8 mouse cellular contexts compared by ENCODE assay signal in the genomic region with DNA sequence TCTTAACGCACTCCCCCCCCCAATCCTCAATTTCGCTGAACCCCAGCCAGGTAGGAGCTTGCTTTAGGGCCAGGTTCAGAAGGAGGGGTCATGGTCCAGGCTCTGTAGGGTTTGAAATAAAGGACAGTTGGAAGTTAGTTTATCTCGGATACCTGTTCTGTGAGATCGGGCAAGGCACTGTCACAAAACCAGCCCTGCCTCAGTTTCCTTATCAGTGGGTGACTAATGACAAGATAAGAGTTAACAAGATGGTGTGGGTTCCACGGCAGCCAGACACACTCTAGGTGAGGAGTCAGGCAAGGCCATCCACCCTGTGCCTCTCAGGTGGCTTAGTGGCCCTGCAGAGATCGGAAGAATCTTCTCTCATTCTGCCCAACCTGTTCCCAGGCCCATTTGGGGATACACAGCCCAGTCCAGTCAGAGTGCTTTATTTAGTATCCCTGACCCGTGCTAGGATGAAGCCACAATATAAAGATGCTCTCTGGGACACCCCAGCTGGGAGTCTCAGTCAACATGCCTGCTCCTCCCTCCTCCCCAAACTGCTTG. TPM values are rescaled to one million over a fixed set of nuclear protein-coding genes. Genes with fewer than 3 reads are reported as not detected.
DNase-seq lines count a peak whose midpoint lies in the region; ATAC-seq and TF ChIP-seq lines count a peak whose summit lies in the region.

No protein-coding gene starts in this region.

- no peak for TF ChIP-seq CTCF in spleen, adult 2 months (IDR thresholded peaks at IDR 0.05; ENCODE audit: extremely low read depth, insufficient read depth, insufficient read length, insufficient replicate concordance)
- TF ChIP-seq CTCF in stomach, postnatal 0 days (IDR thresholded peaks at IDR 0.05; ENCODE audit: low read depth), result no peak

- peak overlapping the region; percentile 88; the same call in 1 of the 2 replicates for H3K4me3 ChIP-seq in spleen, adult 2 months (ENCODE audit: extremely low read depth, insufficient read depth, insufficient read length)
- peak overlapping the region; percentile 94 for H3K4me3 ChIP-seq in heart, embryonic 15.5 days
- H3K4me3 ChIP-seq in liver, embryonic 12.5 days, result peak overlapping the region; percentile 90
- peak overlapping the region; percentile 82; the same call in 1 of the 2 replicates for H3K4me3 ChIP-seq in stomach, postnatal 0 days (ENCODE audit: low read depth, low read length)

- H3K4me2 ChIP-seq in heart, embryonic 15.5 days, result peak overlapping the region; percentile 92
- peak overlapping the region; percentile 97 for H3K4me2 ChIP-seq in liver, embryonic 12.5 days
- peak overlapping the region; percentile 98 for H3K4me2 ChIP-seq in stomach, postnatal 0 days (replicated peaks; ENCODE audit: low read depth)

- H3K9me3 ChIP-seq in heart, embryonic 15.5 days (replicated peaks), result no peaks in the 10 kb centered on the region
- no peaks in the 10 kb centered on the region for H3K9me3 ChIP-seq in liver, embryonic 12.5 days (replicated peaks)
- no peaks in the 10 kb centered on the region for H3K9me3 ChIP-seq in stomach, postnatal 0 days (ENCODE audit: control insufficient read depth, low read length)

- no peak for TF ChIP-seq POLR2A in spleen, adult 2 months (IDR thresholded peaks at IDR 0.05; ENCODE audit: low read depth, low read length)

- peak overlapping the region; percentile 91; the same call in 1 of the 2 replicates for H3K9ac ChIP-seq in heart, embryonic 15.5 days
- peak overlapping the region; percentile 97 for H3K9ac ChIP-seq in liver, embryonic 12.5 days
- H3K9ac ChIP-seq in stomach, postnatal 0 days (ENCODE audit: low read length), result peak overlapping the region; percentile 31; the same call in 1 of the 2 replicates

- H3K27me3 ChIP-seq in spleen, adult 2 months (ENCODE audit: control insufficient read depth, insufficient read depth, low read length), result no peaks in the 10 kb centered on the region
- no peaks in the 10 kb centered on the region for H3K27me3 ChIP-seq in heart, embryonic 15.5 days
- 0 out of 2 replicates have a peak, but pooled peaks cover 4% of the 10 kb centered on the region for H3K27me3 ChIP-seq in liver, embryonic 12.5 days (replicated peaks)
- H3K27me3 ChIP-seq in stomach, postnatal 0 days (ENCODE audit: control insufficient read depth, insufficient read depth, low read length), result no peaks in the 10 kb centered on the region

- H3K36me3 ChIP-seq in spleen, adult 2 months (ENCODE audit: control insufficient read depth, insufficient read depth, low read length), result no peaks in the 10 kb centered on the region
- no peaks in the 10 kb centered on the region for H3K36me3 ChIP-seq in heart, embryonic 15.5 days
- H3K36me3 ChIP-seq in liver, embryonic 12.5 days, result no peaks in the 10 kb centered on the region; the same call in 1 of the 2 replicates
- H3K36me3 ChIP-seq in stomach, postnatal 0 days (ENCODE audit: control insufficient read depth, insufficient read depth, low read length), result no peaks in the 10 kb centered on the region

- peak overlapping the region; percentile 83 for H3K27ac ChIP-seq in spleen, adult 2 months (ENCODE audit: insufficient read depth, low read length)
- peak overlapping the region; percentile 86; the same call in 1 of the 2 replicates for H3K27ac ChIP-seq in heart, embryonic 15.5 days
- peak overlapping the region; percentile 92 for H3K27ac ChIP-seq in liver, embryonic 12.5 days
- peak overlapping the region; percentile 18; the same call in 1 of the 2 replicates for H3K27ac ChIP-seq in stomach, postnatal 0 days (replicated peaks)

- no peak for TF ChIP-seq EP300 in stomach, postnatal 0 days (optimal IDR thresholded peaks at IDR 0.05)

- ATAC-seq in heart, embryonic 15.5 days (replicated peaks; ENCODE audit: insufficient number of reproducible peaks, insufficient read depth, low FRiP score, low read depth), result no peak
- no peak for ATAC-seq in liver, embryonic 12.5 days
- no peak for ATAC-seq in stomach, postnatal 0 days (ENCODE audit: low FRiP score, low TSS enrichment)

- no peak for DNase-seq in spleen, adult 2 months (ENCODE audit: low read depth in 1 of 2, low spot score in 2 of 2)
- no peak for DNase-seq in spleen, adult 18-20 months
- DNase-seq in stomach, postnatal 0 days (ENCODE audit: low spot score), result no peak
- DNase-seq in left cerebral cortex, adult 8-10 months (ENCODE audit: low spot score in 2 of 2), result no peak
- no peak for DNase-seq in adrenal gland, adult 8-10 months
- no peak for DNase-seq in cerebellum, adult 11 months

- H3K4me1 ChIP-seq in spleen, adult 2 months (ENCODE audit: control insufficient read depth, insufficient read depth, insufficient read length), result peaks cover 57% of the 10 kb centered on the region
- H3K4me1 ChIP-seq in heart, embryonic 15.5 days (replicated peaks), result peaks cover 66% of the 10 kb centered on the region
- H3K4me1 ChIP-seq in liver, embryonic 12.5 days, result peaks cover 94% of the 10 kb centered on the region
- peaks cover 9% of the 10 kb centered on the region; the same call in 1 of the 2 replicates for H3K4me1 ChIP-seq in stomach, postnatal 0 days (replicated peaks; ENCODE audit: control insufficient read depth, insufficient read depth)

- WGBS in spleen, adult 2 months, result 54% methylated on average over 7 of the region's 7 CpGs
- 59% methylated on average over 7 of the region's 7 CpGs for WGBS in heart, embryonic 15.5 days
- 29% methylated on average over 7 of the region's 7 CpGs for WGBS in liver, embryonic 12.5 days (ENCODE audit: insufficient replicate concordance)
- WGBS in stomach, postnatal 0 days, result 66% methylated on average over 7 of the region's 7 CpGs

RNA-seq across cellular contexts. Expression of a gene that starts 2.4 kb away (rescaled TPM):
- 36.2 and 43.9 TPM in 2 replicates for polyA plus RNA-seq in spleen, adult 2 months (2012; rRNA removed)
- polyA plus RNA-seq in heart, embryonic 15.5 days (2015; fragmentation: Nextera tagmentation; extraction: Ambion mirVana), result 16.9 and 19.5 TPM in 2 replicates
- 14.4 and 15.1 TPM in 2 replicates for polyA plus RNA-seq in liver, embryonic 12.5 days (2016; fragmentation: Nextera tagmentation; extraction: Ambion mirVana)
- 11.1 and 11.4 TPM in 2 replicates for polyA plus RNA-seq in stomach, postnatal 0 days (2015; fragmentation: Nextera tagmentation; extraction: Ambion mirVana)
- total RNA-seq in left cerebral cortex, adult 8-10 months (2022), result 10 to 100 TPM; 31.1 to 39.9 (median 34.5) TPM
- 10 to 100 TPM; 15.4 to 22.2 (median 17.5) TPM for total RNA-seq in adrenal gland, adult 8-10 months (2022)

RNA-seq across cellular contexts. Expression of a gene that starts 26.3 kb away (rescaled TPM):
- 7.4 and 7.9 TPM in 2 replicates for polyA plus RNA-seq in spleen, adult 2 months (2012; rRNA removed)
- polyA plus RNA-seq in heart, embryonic 15.5 days (2015; fragmentation: Nextera tagmentation; extraction: Ambion mirVana), result 1.1 and 2.1 TPM in 2 replicates
- 0.11 and 0.25 TPM in 2 replicates for polyA plus RNA-seq in liver, embryonic 12.5 days (2016; fragmentation: Nextera tagmentation; extraction: Ambion mirVana)
- polyA plus RNA-seq in stomach, postnatal 0 days (2015; fragmentation: Nextera tagmentation; extraction: Ambion mirVana), result 2.0 and 2.2 TPM in 2 replicates
- total RNA-seq in left cerebral cortex, adult 8-10 months (2022), result 1 to 10 TPM; 5.5 to 6.9 (median 6.2) TPM
- 10 to 100 TPM in 2 of 4 experiments, 1 to 10 TPM in 2; 5.2 to 16.1 (median 8.7) TPM for total RNA-seq in adrenal gland, adult 8-10 months (2022)

Comparison
In these comparisons a context has a peak if more than half of its experiments do, and no peak if none do; other contexts are left out.
1. H3K27ac ChIP-seq: peak in every context shown above with its lines; median percentile 92 in liver, embryonic 12.5 days; 86 in heart, embryonic 15.5 days; 83 in spleen, adult 2 months; 18 in stomach, postnatal 0 days.
2. H3K9ac ChIP-seq: peak in every context shown above with its lines; median percentile 97 in liver, embryonic 12.5 days; 91 in heart, embryonic 15.5 days; 31 in stomach, postnatal 0 days.